Mouse (Mus musculus) forebrain, embryonic 11.5 days (tissue): ENCODE data around the gene Zbed6. TPM values are rescaled to one million over a fixed set of nuclear protein-coding genes. Genes with fewer than 3 reads are reported as not detected.

ENCODE experiments used
- ATAC-seq: fragments of 200-750 bp; cut with Nextera tagmentation; replicated peaks from 2 replicates; pipeline ENCODE4 v1.8.0; 2017; ENCODE audit warnings: moderate TSS enrichment; ENCODE audit not compliant: low FRiP score
- DNase-seq: peaks from one replicate; pipeline ENCODE4 v3.0.0-alpha.2; 2017; ENCODE audit warnings: low spot score
- H3K27ac ChIP-seq: fragments of 300-500 bp; sonication (generic); 2 replicates; pipeline ENCODE4 v1.5.1; 2014; ENCODE audit warnings: low read depth, low read length
- H3K27me3 ChIP-seq: fragments of 300-500 bp; sonication (generic); 2 replicates; pipeline ENCODE4 v1.6.1; 2014; ENCODE audit warnings: mild to moderate bottlenecking, low read length, mixed read lengths; ENCODE audit not compliant: control insufficient read depth, insufficient read depth
- H3K36me3 ChIP-seq: fragments of 300-500 bp; sonication (generic); 2 replicates; pipeline ENCODE4 v1.6.1; 2014; ENCODE audit warnings: mild to moderate bottlenecking, low read length, moderate library complexity, mixed read lengths; ENCODE audit not compliant: control insufficient read depth, insufficient read depth
- H3K4me1 ChIP-seq: fragments of 300-500 bp; sonication (generic); replicated peaks from 2 replicates; pipeline ENCODE4 v1.6.1; 2014; ENCODE audit warnings: low read length, mixed read lengths; ENCODE audit not compliant: control insufficient read depth, insufficient read depth
- H3K4me2 ChIP-seq: fragments of 300-500 bp; sonication (generic); 2 replicates; pipeline ENCODE4 v1.6.1; 2014; ENCODE audit warnings: low read depth, mild to moderate bottlenecking, low read length, moderate library complexity, mixed read lengths; ENCODE audit not compliant: severe bottlenecking
- H3K4me3 ChIP-seq: fragments of 300-500 bp; sonication (generic); 2 replicates; pipeline ENCODE4 v1.5.1; 2014; ENCODE audit warnings: low read depth, low read length
- H3K9ac ChIP-seq: fragments of 300-500 bp; sonication (generic); 2 replicates; pipeline ENCODE4 v1.6.1; 2014; ENCODE audit warnings: low read length
- H3K9me3 ChIP-seq: fragments of 300-500 bp; sonication (generic); 2 replicates; pipeline ENCODE4 v1.6.1; 2016; ENCODE audit warnings: low read length, mixed read lengths; ENCODE audit not compliant: control insufficient read depth
- WGBS: fragments of 180-500 bp; shearing (Covaris S2); extraction: QIAGEN DNeasy Blood & Tissue Kit; methylation state at CpG from one replicate; pipeline ENCODE4 v1.1.7; 2014; 5-methylcytosine and 5-hydroxymethylcytosine counted together
- polyA plus RNA-seq: library from polyadenylated mRNA; unstranded; fragments of >200 nt; fragmentation: Nextera tagmentation; extraction: Ambion mirVana; gene quantifications from 2 replicates; pipeline ENCODE4 v1.2.1, GENCODE M21; 2014

Zbed6 gene
- polyA plus RNA-seq, 1 experiment from 2014 or later = not detected

DNA sequence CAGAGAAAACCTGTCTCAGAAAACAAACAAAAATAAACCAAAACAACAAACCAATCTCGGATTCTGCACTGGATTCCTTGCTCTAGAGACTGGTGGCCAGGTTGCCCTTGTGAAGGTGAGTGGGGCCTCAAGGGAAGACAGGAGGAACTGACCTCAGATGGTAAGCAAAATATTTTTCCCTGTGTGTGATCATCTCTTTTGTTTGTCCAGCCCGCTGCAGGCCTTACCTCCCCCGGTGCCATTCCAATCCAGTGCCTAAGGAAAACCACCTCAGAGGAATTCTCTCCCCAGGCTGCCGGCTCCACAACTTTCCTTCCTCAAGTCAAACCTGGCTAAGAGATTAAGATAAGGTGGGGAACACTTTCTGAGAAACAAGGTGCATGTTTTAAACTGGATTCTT is 31.5 kb upstream of the Zbed6 start:
- Histone ChIP-seq H3K27ac (no peak overlapping the region), H3K36me3 (no peaks in the 10 kb centered on the region), H3K4me1 (peaks cover 2% of the 10 kb centered on the region; the same call in 1 of the 2 replicates), H3K9ac (no peak overlapping the region), H3K4me2 (no peak overlapping the region), H3K4me3 (no peak overlapping the region), H3K9me3 (no peaks in the 10 kb centered on the region), H3K27me3 (no peaks in the 10 kb centered on the region)
- ATAC-seq = no peak
- WGBS = 46% methylated on average over 4 of the region's 4 CpGs
- no peak for DNase-seq

- Histone ChIP-seq H3K27ac (no peak overlapping the region), H3K9me3 (no peaks in the 10 kb centered on the region), H3K9ac (no peak overlapping the region), H3K4me3 (no peak overlapping the region), H3K36me3 (no peaks in the 10 kb centered on the region), H3K4me1 (peaks cover 2% of the 10 kb centered on the region; the same call in 1 of the 2 replicates), H3K27me3 (no peaks in the 10 kb centered on the region), H3K4me2 (no peak overlapping the region)
- DNase-seq (no peak), ATAC-seq (no peak)
- 93% methylated on average over 6 of the region's 6 CpGs for WGBS
Observed at GRCm38 (mm10) chr1:133691046-133691445, 30.4 kb upstream of the Zbed6 start.

DNA sequence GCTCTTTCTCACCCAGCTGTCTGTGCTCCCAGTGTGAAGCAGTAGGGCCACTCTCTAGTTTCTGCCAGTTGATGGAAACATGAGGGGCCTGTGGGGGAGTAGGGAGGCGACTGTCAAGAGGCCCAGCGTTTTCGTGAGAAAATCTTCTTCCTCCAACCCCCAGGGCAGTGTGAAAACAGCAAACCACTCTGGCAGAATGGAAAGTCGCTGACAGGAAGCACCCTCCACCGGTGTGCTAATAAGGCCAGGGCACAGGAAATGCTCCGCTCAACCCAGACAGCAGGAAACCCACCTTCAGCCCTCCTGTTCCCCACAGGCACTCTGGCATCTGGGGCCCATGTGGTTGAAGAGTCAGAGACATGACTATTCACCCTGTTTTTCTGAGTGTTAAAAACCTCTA is 29.2 kb upstream of the Zbed6 start, which contains the start of gene Lax1:
Lax1 (minus strand) TSS at position 212 of the 400 bp plus-strand sequence.
- no peaks in the 10 kb centered on the region for H3K9me3 ChIP-seq
- no peak within 1 kb of the TSS for H3K9ac ChIP-seq
- DNase-seq (no peak), ATAC-seq (no peak)
- H3K36me3 ChIP-seq = no peaks in the 10 kb centered on the region
- no peak within 1 kb of the TSS for H3K4me3 ChIP-seq
- no peak within 1 kb of the TSS for H3K4me2 ChIP-seq
- no peak within 1 kb of the TSS for H3K27ac ChIP-seq
- 46% methylated on average over 6 of the region's 6 CpGs for WGBS
- H3K4me1 ChIP-seq = no peaks in the 10 kb centered on the region
- no peaks in the 10 kb centered on the region for H3K27me3 ChIP-seq

DNA sequence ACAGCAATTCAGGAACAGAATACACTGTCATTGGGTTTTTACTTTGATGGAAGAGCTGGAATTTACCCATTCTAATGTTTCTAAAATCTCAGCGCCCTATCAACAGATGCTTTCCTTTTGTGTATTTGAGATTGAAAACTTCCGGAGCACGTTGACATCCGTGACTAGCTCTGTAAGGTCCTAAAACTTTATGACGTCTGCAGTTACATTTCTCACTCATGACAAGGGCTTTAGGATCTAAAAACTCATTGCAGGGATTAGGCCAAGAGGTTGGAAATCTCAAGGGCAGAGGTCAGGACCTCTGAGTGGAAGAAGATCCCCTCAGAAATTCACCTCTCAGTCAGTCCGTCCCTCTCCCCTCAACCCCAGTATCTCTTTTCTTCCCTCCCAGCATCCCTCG is 27.6 kb upstream of the Zbed6 start:
- DNase-seq (no peak), ATAC-seq (no peak)
- 73% methylated on average over 7 of the region's 7 CpGs for WGBS

DNA sequence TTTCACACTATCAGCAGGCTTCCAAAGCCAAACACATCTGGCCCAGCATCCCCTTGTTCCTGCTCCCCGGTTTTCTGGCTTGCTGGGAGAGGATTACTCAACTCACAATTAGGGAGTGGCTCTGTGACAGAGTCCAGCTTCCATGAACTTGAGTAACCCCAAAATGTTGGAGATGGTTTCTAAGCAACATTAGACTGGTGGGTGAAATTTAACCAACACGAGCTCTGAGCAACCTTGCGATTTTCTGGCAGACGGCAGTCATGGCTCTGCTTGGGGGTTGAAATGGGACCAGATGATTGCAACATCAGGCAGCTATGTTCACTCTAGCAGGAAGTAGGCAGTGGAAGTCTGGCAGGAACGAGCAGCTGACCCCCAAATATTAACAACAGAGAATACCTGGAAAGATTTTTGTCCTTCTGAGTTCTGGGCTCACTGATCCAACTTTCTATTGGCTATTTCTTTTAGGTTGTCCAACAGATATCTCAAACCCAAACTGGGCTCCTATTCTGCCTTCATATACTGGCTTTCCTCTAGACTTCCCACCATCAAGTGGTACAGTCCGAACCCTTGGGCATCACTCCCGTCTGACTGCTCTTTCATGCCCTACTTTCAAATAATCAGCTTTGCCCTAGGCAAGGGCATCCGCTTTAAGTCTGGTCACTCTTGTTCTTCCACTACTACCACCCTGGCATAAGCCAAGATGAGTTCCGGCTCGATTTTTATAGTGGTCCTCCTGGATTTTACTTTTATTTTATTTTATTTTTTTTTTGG is 25.2 kb upstream of the Zbed6 start:
- H3K27me3 ChIP-seq = no peaks in the 10 kb centered on the region
- H3K9me3 ChIP-seq = no peaks in the 10 kb centered on the region
- H3K4me2 ChIP-seq = no peak overlapping the region
- WGBS = 88% methylated on average over 10 of the region's 10 CpGs
- DNase-seq = peak; percentile 35
- no peak overlapping the region for H3K9ac ChIP-seq
- ATAC-seq = no peak
- no peaks in the 10 kb centered on the region for H3K4me1 ChIP-seq
- no peak overlapping the region for H3K4me3 ChIP-seq
- H3K27ac ChIP-seq = no peak overlapping the region
- H3K36me3 ChIP-seq = no peaks in the 10 kb centered on the region

More for the DNA sequence above, 27.6 kb upstream of the Zbed6 start:
- Histone ChIP-seq H3K4me3 (no peak overlapping the region), H3K9ac (no peak overlapping the region), H3K9me3 (no peaks in the 10 kb centered on the region), H3K4me2 (no peak overlapping the region), H3K27me3 (no peaks in the 10 kb centered on the region), H3K27ac (no peak overlapping the region), H3K4me1 (no peaks in the 10 kb centered on the region), H3K36me3 (no peaks in the 10 kb centered on the region)

GRCm38 (mm10) chr1:133671801-133672200 is 11.1 kb upstream of the Zbed6 start:
- ATAC-seq = no peak

GRCm38 (mm10) chr1:133671266-133671665 is 10.6 kb upstream of the Zbed6 start:
- Histone ChIP-seq H3K4me1 (no peaks in the 10 kb centered on the region), H3K4me2 (no peak overlapping the region), H3K9ac (no peak overlapping the region), H3K27me3 (no peaks in the 10 kb centered on the region), H3K4me3 (no peak overlapping the region), H3K9me3 (no peaks in the 10 kb centered on the region), H3K27ac (no peak overlapping the region), H3K36me3 (no peaks in the 10 kb centered on the region)
- WGBS = 94% methylated on average over 3 of the region's 3 CpGs
- DNase-seq = no peak
- no peak for ATAC-seq

More at GRCm38 (mm10) chr1:133671801-133672200, 11.1 kb upstream of the Zbed6 start:
- 78% methylated on average over 3 of the region's 3 CpGs for WGBS
- Histone ChIP-seq H3K9me3 (no peaks in the 10 kb centered on the region), H3K4me3 (no peak overlapping the region), H3K9ac (no peak overlapping the region), H3K36me3 (no peaks in the 10 kb centered on the region), H3K4me2 (no peak overlapping the region), H3K27me3 (no peaks in the 10 kb centered on the region), H3K27ac (no peak overlapping the region), H3K4me1 (no peaks in the 10 kb centered on the region)
- DNase-seq = no peak

- Histone ChIP-seq H3K4me1 (no peaks in the 10 kb centered on the region), H3K9me3 (no peaks in the 10 kb centered on the region), H3K9ac (no peak overlapping the region), H3K4me3 (no peak overlapping the region), H3K27ac (no peak overlapping the region), H3K27me3 (no peaks in the 10 kb centered on the region), H3K4me2 (no peak overlapping the region), H3K36me3 (no peaks in the 10 kb centered on the region)
- no peak for DNase-seq
- 86% methylated on average over 6 of the region's 6 CpGs for WGBS
- no peak for ATAC-seq
Observed at GRCm38 (mm10) chr1:133670776-133671175, 10.1 kb upstream of the Zbed6 start.

GRCm38 (mm10) chr1:133670190-133670589 is 9.5 kb upstream of the Zbed6 start:
- H3K9ac ChIP-seq = no peak overlapping the region

More at GRCm38 (mm10) chr1:133670190-133670589, 9.5 kb upstream of the Zbed6 start:
- Histone ChIP-seq H3K27me3 (no peaks in the 10 kb centered on the region), H3K27ac (no peak overlapping the region), H3K4me1 (no peaks in the 10 kb centered on the region), H3K9me3 (no peaks in the 10 kb centered on the region), H3K4me2 (no peak overlapping the region), H3K4me3 (no peak overlapping the region), H3K36me3 (no peaks in the 10 kb centered on the region)
- WGBS = 87% methylated on average over 12 of the region's 12 CpGs
- DNase-seq (no peak), ATAC-seq (no peak)
